Mouse (Mus musculus) lung, postnatal 0 days (tissue): Measurements from ENCODE around the gene Slc38a6. TPM values are rescaled to one million over a fixed set of nuclear protein-coding genes. Genes with fewer than 3 reads are reported as not detected.

Experiments
- ATAC-seq: fragments of 200-750 bp; cut with Nextera tagmentation; 2 replicates; pipeline ENCODE4 v1.8.0; 2017; ENCODE audit warnings: moderate library complexity
- DNase-seq: peaks from one replicate; pipeline ENCODE4 v3.0.0-alpha.2; 2016; ENCODE audit warnings: low spot score
- H3K27ac ChIP-seq: fragments of 300-500 bp; sonication (generic); 2 replicates; pipeline ENCODE4 v1.5.1; 2014; ENCODE audit warnings: antibody characterized with exemption, mild to moderate bottlenecking, low read length, mixed read lengths
- H3K27me3 ChIP-seq: fragments of 300-500 bp; sonication (generic); replicated peaks from 2 replicates; pipeline ENCODE4 v1.6.1; 2014; ENCODE audit warnings: low read length, mixed read lengths; ENCODE audit not compliant: insufficient read depth
- H3K36me3 ChIP-seq: fragments of 300-500 bp; sonication (generic); 2 replicates; pipeline ENCODE4 v1.6.1; 2014; ENCODE audit warnings: low read length, mixed read lengths; ENCODE audit not compliant: insufficient read depth
- H3K4me1 ChIP-seq: fragments of 300-500 bp; sonication (generic); 2 replicates; pipeline ENCODE4 v1.6.1; 2014; ENCODE audit warnings: antibody characterized with exemption, low read depth, low read length, mixed read lengths; ENCODE audit not compliant: insufficient read depth
- H3K4me2 ChIP-seq: fragments of 300-500 bp; sonication (generic); replicated peaks from 2 replicates; pipeline ENCODE4 v1.6.1; 2014; ENCODE audit warnings: low read depth, mild to moderate bottlenecking, low read length, moderate library complexity, mixed read lengths
- H3K4me3 ChIP-seq: fragments of 300-500 bp; sonication (generic); 2 replicates; pipeline ENCODE4 v1.5.1; 2014; ENCODE audit warnings: low read depth, low read length
- H3K9ac ChIP-seq: fragments of 300-500 bp; sonication (generic); replicated peaks from 2 replicates; pipeline ENCODE4 v1.6.1; 2014; ENCODE audit warnings: low read depth, mild to moderate bottlenecking
- H3K9me3 ChIP-seq: fragments of 300-500 bp; sonication (generic); 2 replicates; pipeline ENCODE4 v1.6.1; 2016; ENCODE audit warnings: low read length, mixed read lengths
- CTCF ChIP-seq: IDR thresholded peaks from 2 replicates; pipeline ENCODE4 v1.5.1; 2016; ENCODE audit warnings: antibody characterized with exemption, mild to moderate bottlenecking
- EP300 ChIP-seq: IDR thresholded peaks from 2 replicates; pipeline ENCODE4 v1.6.1; 2016; ENCODE audit warnings: antibody characterized with exemption, mild to moderate bottlenecking, control low read depth
- WGBS: fragments of 180-500 bp; shearing (Covaris S2); extraction: QIAGEN DNeasy Blood & Tissue Kit; methylation state at CpG from one replicate; pipeline ENCODE4 v1.1.7; 2014; 5-methylcytosine and 5-hydroxymethylcytosine counted together
- polyA plus RNA-seq: library from polyadenylated mRNA; unstranded; fragments of >200 nt; fragmentation: Nextera tagmentation; extraction: Ambion mirVana; gene quantifications from 2 replicates; pipeline ENCODE4 v1.2.1, GENCODE M21; 2015

Gene Slc38a6
- polyA plus RNA-seq, 1 experiment from 2014 or later: 4.2 TPM

- Histone ChIP-seq H3K27ac (no peak overlapping the region), H3K4me2 (no peak overlapping the region), H3K9me3 (no peaks in the 10 kb centered on the region), H3K9ac (no peak overlapping the region), H3K36me3 (no peaks in the 10 kb centered on the region), H3K4me3 (no peak overlapping the region), H3K27me3 (no peaks in the 10 kb centered on the region), H3K4me1 (no peaks in the 10 kb centered on the region)
- 71% methylated on average over 5 of the region's 5 CpGs for whole genome bisulfite sequencing
- TF ChIP-seq EP300 (no peak), CTCF (no peak)
- ATAC-seq (no peak), DNase-seq (no peak)
Observed at GRCm38 (mm10) chr12:73378026-73378425, 91.4 kb downstream of the Slc38a6 start.

GRCm38 (mm10) chr12:73378724-73379355 is 92.3 kb downstream of the Slc38a6 start:
- Histone ChIP-seq H3K4me1 (no peaks in the 10 kb centered on the region), H3K4me2 (no peak overlapping the region), H3K9me3 (no peaks in the 10 kb centered on the region), H3K27ac (no peak overlapping the region), H3K36me3 (no peaks in the 10 kb centered on the region), H3K4me3 (no peak overlapping the region), H3K27me3 (no peaks in the 10 kb centered on the region), H3K9ac (no peak overlapping the region)
- no peak for DNase-seq
- no peak for ATAC-seq
- WGBS: 80% methylated on average over 13 of the region's 13 CpGs
- TF ChIP-seq EP300 (no peak), CTCF (no peak)

GRCm38 (mm10) chr12:73380686-73381360 is 94.2 kb downstream of the Slc38a6 start:
- no peak for DNase-seq
- TF ChIP-seq EP300 (no peak), CTCF (no peak)
- no peaks in the 10 kb centered on the region for H3K4me1 ChIP-seq
- no peak overlapping the region for H3K4me2 ChIP-seq
- no peaks in the 10 kb centered on the region for H3K9me3 ChIP-seq
- no peaks in the 10 kb centered on the region for H3K36me3 ChIP-seq
- no peak for ATAC-seq
- no peaks in the 10 kb centered on the region for H3K27me3 ChIP-seq
- WGBS: 72% methylated on average over 8 of the region's 8 CpGs
- H3K4me3 ChIP-seq: no peak overlapping the region
- H3K9ac ChIP-seq: no peak overlapping the region
- no peak overlapping the region for H3K27ac ChIP-seq

GRCm38 (mm10) chr12:73381452-73381851 is 94.9 kb downstream of the Slc38a6 start:
- ATAC-seq: no peak
- Histone ChIP-seq H3K4me3 (no peak overlapping the region), H3K4me1 (no peaks in the 10 kb centered on the region), H3K9me3 (no peaks in the 10 kb centered on the region), H3K36me3 (no peaks in the 10 kb centered on the region), H3K27ac (no peak overlapping the region), H3K9ac (no peak overlapping the region), H3K4me2 (no peak overlapping the region), H3K27me3 (no peaks in the 10 kb centered on the region)
- no peak for DNase-seq
- WGBS: 53% methylated on average over 7 of the region's 7 CpGs
- TF ChIP-seq EP300 (no peak), CTCF (no peak)

- H3K4me1 ChIP-seq: no peaks in the 10 kb centered on the region
- 63% methylated on average over 12 of the region's 12 CpGs for WGBS
- H3K4me3 ChIP-seq: no peak overlapping the region
- H3K9ac ChIP-seq: no peak overlapping the region
- ATAC-seq (peak; percentile 43), DNase-seq (peak; percentile 30)
- H3K27ac ChIP-seq: no peak overlapping the region
- no peak for TF ChIP-seq EP300
- no peak for TF ChIP-seq CTCF
- no peaks in the 10 kb centered on the region for H3K9me3 ChIP-seq
- H3K4me2 ChIP-seq: no peak overlapping the region
- H3K27me3 ChIP-seq: no peaks in the 10 kb centered on the region
- no peaks in the 10 kb centered on the region for H3K36me3 ChIP-seq
Observed at GRCm38 (mm10) chr12:73382290-73383178, 96.0 kb downstream of the Slc38a6 start.

- 64% methylated on average over 5 of the region's 5 CpGs for WGBS
- peak; percentile 16; the same call in 1 of the 2 replicates for ATAC-seq
Observed at GRCm38 (mm10) chr12:73383179-73383510, 96.6 kb downstream of the Slc38a6 start.

More at GRCm38 (mm10) chr12:73383179-73383510, 96.6 kb downstream of the Slc38a6 start:
- H3K27me3 ChIP-seq: no peaks in the 10 kb centered on the region
- no peak overlapping the region for H3K27ac ChIP-seq
- no peak for DNase-seq
- no peaks in the 10 kb centered on the region for H3K36me3 ChIP-seq
- H3K4me2 ChIP-seq: no peak overlapping the region
- TF ChIP-seq EP300 (no peak), CTCF (no peak)
- H3K9me3 ChIP-seq: no peaks in the 10 kb centered on the region
- no peak overlapping the region for H3K4me3 ChIP-seq
- no peak overlapping the region for H3K9ac ChIP-seq
- no peaks in the 10 kb centered on the region for H3K4me1 ChIP-seq
